Mouse (Mus musculus): Measurements from ENCODE around the gene Galr2.

Gene Galr2

GRCm38 (mm10) chr11:116307762-116308531 lies 27.2 kb downstream of the Galr2 start:
- DNase-seq: no peak

GRCm38 (mm10) chr11:116309601-116310000 lies 28.9 kb downstream of the Galr2 start:
- DNase-seq: no peak

- DNase-seq: no peak
These were observed 30.4 kb downstream of the Galr2 start for GRCm38 (mm10) chr11:116311169-116311568.

- no peak for DNase-seq
These were observed 31.6 kb downstream of the Galr2 start for GRCm38 (mm10) chr11:116312359-116312758.

- peak; percentile 81 for DNase-seq
These were observed 38.2 kb downstream of the Galr2 start for GRCm38 (mm10) chr11:116318719-116319659.

GRCm38 (mm10) chr11:116326963-116327603 lies 46.3 kb downstream of the Galr2 start:
- DNase-seq: no peak

- DNase-seq: no peak
These were observed 48.8 kb downstream of the Galr2 start for GRCm38 (mm10) chr11:116329314-116330210.

GRCm38 (mm10) chr11:116330211-116330518 lies 49.4 kb downstream of the Galr2 start:
- DNase-seq: no peak

GRCm38 (mm10) chr11:116332232-116332982 lies 51.7 kb downstream of the Galr2 start:
- DNase-seq: no peak

- no peak for DNase-seq
These were observed 52.2 kb downstream of the Galr2 start for GRCm38 (mm10) chr11:116332983-116333270.
